Mouse (Mus musculus): ENCODE results near the gene Mief1. TPM values are rescaled to one million over a fixed set of nuclear protein-coding genes. Genes with fewer than 3 reads are reported as not detected.
A peak's percentile ranks its signal among the peaks of the same experiment; 100 is the strongest.

Mief1 gene
- polyA plus RNA-seq, 1 experiment from 2014 or later, result 41.7 TPM

DNA sequence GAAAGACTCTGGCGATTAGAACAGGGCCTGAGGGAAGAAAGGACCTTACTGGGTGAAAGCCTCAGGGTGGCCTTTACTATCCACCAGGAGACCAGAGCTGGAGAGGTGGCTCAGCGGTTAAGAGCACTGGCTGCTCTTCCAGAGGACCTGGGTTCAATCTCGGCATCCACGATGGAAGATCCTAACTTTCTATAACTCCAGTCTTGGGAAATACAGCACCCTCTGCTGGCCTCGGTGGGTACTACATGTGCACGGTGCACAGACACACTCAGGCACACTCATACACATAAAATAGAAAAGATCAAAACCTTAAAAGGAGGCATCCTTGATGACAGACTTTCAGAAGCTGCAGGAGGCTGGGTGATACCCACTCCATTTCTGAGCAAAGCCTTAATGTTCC lies 46.8 kb downstream of the Mief1 start:
- H3K4me1 ChIP-seq (ENCODE audit: control insufficient read depth, insufficient read depth, low read length), result peaks cover 3% of the 10 kb centered on the region; the same call in 1 of the 2 replicates
- no peak overlapping the region for H3K9ac ChIP-seq (replicated peaks; ENCODE audit: low read length)
- peak; percentile 71 for DNase-seq
- H3K27ac ChIP-seq (replicated peaks; ENCODE audit: low read depth, low read length), result no peak overlapping the region
- H3K9me3 ChIP-seq (ENCODE audit: control insufficient read depth, low read length), result no peaks in the 10 kb centered on the region
- H3K36me3 ChIP-seq (ENCODE audit: control insufficient read depth, insufficient read depth, low read length), result no peaks in the 10 kb centered on the region
- WGBS, result 20% methylated on average over 6 of the region's 6 CpGs
- ATAC-seq (ENCODE audit: low FRiP score, low TSS enrichment), result no peak
- no peak overlapping the region for H3K4me3 ChIP-seq (replicated peaks; ENCODE audit: low read depth, low read length)
- no peak overlapping the region for H3K4me2 ChIP-seq (ENCODE audit: low read length)
- H3K27me3 ChIP-seq (ENCODE audit: control insufficient read depth, insufficient read depth, low read length), result peaks cover 3% of the 10 kb centered on the region

DNA sequence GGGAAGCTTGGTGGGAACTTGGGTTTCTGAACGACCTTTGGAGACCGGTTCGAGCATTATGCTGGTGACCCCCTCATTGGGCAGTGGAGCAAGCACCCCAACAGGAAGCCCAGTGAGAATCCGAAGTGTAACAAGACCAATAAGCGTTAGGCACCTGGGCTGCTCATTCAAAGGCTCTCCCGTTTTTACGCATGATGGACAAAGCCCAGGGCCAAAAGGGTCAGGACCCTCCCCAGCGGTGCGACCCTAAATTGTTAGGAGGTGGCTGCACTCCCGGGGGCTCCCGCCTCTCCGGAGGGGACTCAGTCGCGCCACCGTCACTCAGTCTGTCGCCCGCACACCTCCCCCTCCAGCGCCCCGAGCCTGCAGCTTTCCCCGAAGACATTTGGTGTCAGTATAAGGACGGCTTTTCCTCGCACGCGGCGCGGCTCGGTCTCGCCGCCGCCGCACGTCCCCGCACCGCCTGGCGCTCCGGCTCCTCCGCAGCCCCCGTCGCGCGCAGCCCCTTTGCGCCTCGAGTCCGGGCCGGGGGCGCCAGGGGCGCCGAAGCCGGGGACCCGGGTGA lies 53.1 kb downstream of the Mief1 start, which contains the start of gene Cacna1i:
Gene Cacna1i, plus strand, starts transcription at position 388 of the 565 bp plus-strand sequence.
- peak within 1 kb of the TSS; percentile 70 for H3K9ac ChIP-seq (replicated peaks; ENCODE audit: low read length)
- peaks cover 30% of the 10 kb centered on the region for H3K27me3 ChIP-seq (ENCODE audit: control insufficient read depth, insufficient read depth, low read length)
- peak; percentile 88 for DNase-seq
- H3K4me1 ChIP-seq (ENCODE audit: control insufficient read depth, insufficient read depth, low read length), result 0 out of 2 replicates have a peak, but pooled peaks cover 6% of the 10 kb centered on the region
- WGBS, result under 1% methylated on average over 48 of the region's 50 CpGs
- H3K4me3 ChIP-seq (replicated peaks; ENCODE audit: low read depth, low read length), result peak within 1 kb of the TSS; percentile 55
- no peaks in the 10 kb centered on the region for H3K36me3 ChIP-seq (ENCODE audit: control insufficient read depth, insufficient read depth, low read length)
- H3K9me3 ChIP-seq (ENCODE audit: control insufficient read depth, low read length), result no peaks in the 10 kb centered on the region
- peak; percentile 46; the same call in 1 of the 2 replicates for ATAC-seq (ENCODE audit: low FRiP score, low TSS enrichment)
- H3K4me2 ChIP-seq (ENCODE audit: low read length), result peak within 1 kb of the TSS; percentile 85
- 0 out of 2 replicates have a peak within 1 kb of the TSS, but pooled peaks have one; percentile 26 for H3K27ac ChIP-seq (replicated peaks; ENCODE audit: low read depth, low read length)

DNA sequence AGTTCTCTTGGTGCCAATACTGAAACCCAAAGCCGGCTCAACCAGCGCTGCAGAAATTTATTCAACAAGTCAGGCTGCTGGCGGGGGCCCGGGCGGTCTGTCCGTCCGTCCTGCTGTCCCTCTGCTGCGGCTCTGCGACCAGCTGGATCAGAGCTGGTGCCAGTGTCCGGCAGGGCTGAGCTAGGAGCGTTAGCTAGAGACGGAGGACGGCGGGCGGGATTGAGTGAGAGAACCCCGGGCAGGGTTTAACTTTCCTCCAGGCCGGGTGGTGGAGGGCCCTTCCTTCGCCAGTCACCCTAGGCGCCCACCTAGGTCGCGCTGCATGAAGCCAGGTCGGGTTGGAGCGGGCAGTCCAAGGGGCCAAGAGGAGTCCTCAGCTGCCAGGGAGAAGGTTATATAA lies 54.2 kb downstream of the Mief1 start:
- peaks cover 30% of the 10 kb centered on the region for H3K27me3 ChIP-seq (ENCODE audit: control insufficient read depth, insufficient read depth, low read length)
- 1% methylated on average over 23 of the region's 23 CpGs for WGBS
- H3K36me3 ChIP-seq (ENCODE audit: control insufficient read depth, insufficient read depth, low read length), result no peaks in the 10 kb centered on the region
- 0 out of 2 replicates have a peak, but pooled peaks cover 6% of the 10 kb centered on the region for H3K4me1 ChIP-seq (ENCODE audit: control insufficient read depth, insufficient read depth, low read length)
- H3K9ac ChIP-seq (replicated peaks; ENCODE audit: low read length), result peak overlapping the region; percentile 70
- peak overlapping the region; percentile 55 for H3K4me3 ChIP-seq (replicated peaks; ENCODE audit: low read depth, low read length)
- H3K4me2 ChIP-seq (ENCODE audit: low read length), result peak overlapping the region; percentile 85
- H3K27ac ChIP-seq (replicated peaks; ENCODE audit: low read depth, low read length), result no peak overlapping the region
- ATAC-seq (ENCODE audit: low FRiP score, low TSS enrichment), result no peak
- H3K9me3 ChIP-seq (ENCODE audit: control insufficient read depth, low read length), result no peaks in the 10 kb centered on the region
- peak; percentile 45 for DNase-seq

GRCm38 (mm10) chr15:80289436-80289835 lies 55.6 kb downstream of the Mief1 start:
- WGBS, result 11% methylated on average over 10 of the region's 10 CpGs
- H3K27me3 ChIP-seq (ENCODE audit: control insufficient read depth, insufficient read depth, low read length), result peaks cover 30% of the 10 kb centered on the region
- H3K9me3 ChIP-seq (ENCODE audit: control insufficient read depth, low read length), result no peaks in the 10 kb centered on the region
- DNase-seq, result peak; percentile 72
- no peak for ATAC-seq (ENCODE audit: low FRiP score, low TSS enrichment)
- peak overlapping the region; percentile 25; the same call in 1 of the 2 replicates for H3K4me2 ChIP-seq (ENCODE audit: low read length)
- H3K27ac ChIP-seq (replicated peaks; ENCODE audit: low read depth, low read length), result no peak overlapping the region
- H3K36me3 ChIP-seq (ENCODE audit: control insufficient read depth, insufficient read depth, low read length), result no peaks in the 10 kb centered on the region
- H3K9ac ChIP-seq (replicated peaks; ENCODE audit: low read length), result no peak overlapping the region
- no peak overlapping the region for H3K4me3 ChIP-seq (replicated peaks; ENCODE audit: low read depth, low read length)
- H3K4me1 ChIP-seq (ENCODE audit: control insufficient read depth, insufficient read depth, low read length), result 0 out of 2 replicates have a peak, but pooled peaks cover 6% of the 10 kb centered on the region

- 97% methylated on average over 1 of the region's 1 CpGs for WGBS
Observed at GRCm38 (mm10) chr15:80297146-80297545, 63.3 kb downstream of the Mief1 start.

More at GRCm38 (mm10) chr15:80297146-80297545, 63.3 kb downstream of the Mief1 start:
- Histone ChIP-seq H3K4me3 (replicated peaks; ENCODE audit: low read depth, low read length) (no peak overlapping the region), H3K36me3 (ENCODE audit: control insufficient read depth, insufficient read depth, low read length) (no peaks in the 10 kb centered on the region), H3K4me2 (ENCODE audit: low read length) (no peak overlapping the region), H3K9me3 (ENCODE audit: control insufficient read depth, low read length) (no peaks in the 10 kb centered on the region), H3K27me3 (ENCODE audit: control insufficient read depth, insufficient read depth, low read length) (no peaks in the 10 kb centered on the region), H3K27ac (replicated peaks; ENCODE audit: low read depth, low read length) (no peak overlapping the region), H3K9ac (replicated peaks; ENCODE audit: low read length) (no peak overlapping the region), H3K4me1 (ENCODE audit: control insufficient read depth, insufficient read depth, low read length) (no peaks in the 10 kb centered on the region)
- ATAC-seq (ENCODE audit: low FRiP score, low TSS enrichment) (no peak), DNase-seq (no peak)

Other genes with a start within 250 kb of the Mief1 start
- gene Pdgfb, start 219.0 kb upstream of the Mief1 start, polyA plus RNA-seq (2014; fragmentation: Nextera tagmentation; extraction: Ambion mirVana), result 4.7 and 5.1 TPM in 2 replicates
- gene Syngr1, start 142.7 kb upstream of the Mief1 start, polyA plus RNA-seq (2014; fragmentation: Nextera tagmentation; extraction: Ambion mirVana), result 26.3 and 39.4 TPM in 2 replicates
- 681 and 724 TPM in 2 replicates for gene Rpl3, start 142.2 kb upstream of the Mief1 start, polyA plus RNA-seq (2014; fragmentation: Nextera tagmentation; extraction: Ambion mirVana)
- 37.9 and 42.5 TPM in 2 replicates for gene Tab1, start 100.9 kb upstream of the Mief1 start, polyA plus RNA-seq (2014; fragmentation: Nextera tagmentation; extraction: Ambion mirVana)
- 19.9 and 20.5 TPM in 2 replicates for gene Mgat3, start 60.3 kb upstream of the Mief1 start, polyA plus RNA-seq (2014; fragmentation: Nextera tagmentation; extraction: Ambion mirVana)
- 2.1 TPM in 1 of 2 replicates, not detected in the other for gene AC140267.1, start 1.8 kb downstream of the Mief1 start, polyA plus RNA-seq (2014; fragmentation: Nextera tagmentation; extraction: Ambion mirVana)
- gene Atf4, start 21.2 kb downstream of the Mief1 start, polyA plus RNA-seq (2014; fragmentation: Nextera tagmentation; extraction: Ambion mirVana), result 114 and 122 TPM in 2 replicates
- gene Rps19bp1, start 30.3 kb downstream of the Mief1 start, polyA plus RNA-seq (2014; fragmentation: Nextera tagmentation; extraction: Ambion mirVana), result 73.9 and 100 TPM in 2 replicates
- gene Cacna1i, start 53.2 kb downstream of the Mief1 start, polyA plus RNA-seq (2014; fragmentation: Nextera tagmentation; extraction: Ambion mirVana), result 0.75 and 1.5 TPM in 2 replicates

Measured in midbrain, embryonic 14.5 days (tissue).